Mouse (Mus musculus) granulocyte monocyte progenitor cell, adult 5-6 weeks (primary cell): ENCODE measurements at regions not wholly inside any gene's neighbourhood (a gene's known extent, or its start where the extent isn't known, plus 50 kb on each side); places are given as distances from the start of the nearest gene placed in this dataset.

Experiments
- ATAC-seq: replicated peaks from 2 replicates; pipeline ENCODE4 v1.8.0; 2016; ENCODE audit warnings: mild to moderate bottlenecking, moderate TSS enrichment, inconsistent platforms; ENCODE audit not compliant: poor library complexity, severe bottlenecking

- ATAC-seq, result no peak
Observed at GRCm38 (mm10) chr19:60408436-60408835, 59.7 kb downstream of the Prlhr start.

GRCm38 (mm10) chr19:60399425-60399824 is 68.7 kb downstream of the Prlhr start:
- ATAC-seq, result no peak

GRCm38 (mm10) chr19:60397666-60398065 is 70.4 kb downstream of the Prlhr start:
- ATAC-seq, result no peak

- ATAC-seq, result no peak
Observed at GRCm38 (mm10) chr19:60396604-60397003, 71.5 kb downstream of the Prlhr start.

GRCm38 (mm10) chr19:60386563-60387241 is 81.4 kb downstream of the Prlhr start:
- ATAC-seq, result no peak

GRCm38 (mm10) chr19:60384721-60385120 is 83.4 kb downstream of the Prlhr start:
- ATAC-seq, result no peak

- no peak for ATAC-seq
Observed at GRCm38 (mm10) chr19:60382661-60383060, 85.4 kb downstream of the Prlhr start.

- ATAC-seq, result no peak
Observed at GRCm38 (mm10) chr19:60379030-60379605, 89.0 kb downstream of the Prlhr start.

GRCm38 (mm10) chr19:60363988-60364599 is 104.0 kb downstream of the Prlhr start:
- ATAC-seq, result no peak

GRCm38 (mm10) chr19:60344911-60345310 is 118.4 kb upstream of the Fam204a start:
- ATAC-seq, result no peak

GRCm38 (mm10) chr19:60341485-60341884 is 115.0 kb upstream of the Fam204a start:
- 0 out of 2 replicates have a peak, but pooled peaks have one; percentile 42 for ATAC-seq

- ATAC-seq, result no peak
Observed at GRCm38 (mm10) chr19:60340234-60340633, 113.7 kb upstream of the Fam204a start.

- no peak for ATAC-seq
Observed at GRCm38 (mm10) chr19:60334521-60334920, 108.0 kb upstream of the Fam204a start.

GRCm38 (mm10) chr19:60328295-60328694 is 101.8 kb upstream of the Fam204a start:
- ATAC-seq, result no peak

- no peak for ATAC-seq
Observed at GRCm38 (mm10) chr19:60325612-60326011, 99.1 kb upstream of the Fam204a start.

GRCm38 (mm10) chr19:60325112-60325511 is 98.6 kb upstream of the Fam204a start:
- ATAC-seq, result no peak

- ATAC-seq, result peak; percentile 70
Observed at GRCm38 (mm10) chr19:60310591-60310990, 84.1 kb upstream of the Fam204a start.

GRCm38 (mm10) chr19:60302371-60302770 is 75.9 kb upstream of the Fam204a start:
- ATAC-seq, result no peak

GRCm38 (mm10) chr19:60300891-60301290 is 74.4 kb upstream of the Fam204a start:
- no peak for ATAC-seq

GRCm38 (mm10) chr19:60290244-60290643 is 63.7 kb upstream of the Fam204a start:
- no peak for ATAC-seq

GRCm38 (mm10) chr19:60286810-60287396 is 60.4 kb upstream of the Fam204a start:
- no peak for ATAC-seq
